Mouse (Mus musculus) E14TG2a.4 (cell line): Measurements from ENCODE around the gene Pcsk5.

Source experiments
- CTCF ChIP-seq: conservative IDR thresholded peaks from 2 replicates; pipeline ENCODE4 v1.5.1; 2014; ENCODE audit warnings: low read length
- NANOG ChIP-seq: IDR thresholded peaks from 2 replicates; pipeline ENCODE4 v1.6.1; 2014; ENCODE audit warnings: borderline replicate concordance, low read length, mixed read lengths
- POU5F1 ChIP-seq: IDR thresholded peaks from 2 replicates; pipeline ENCODE4 v1.6.1; 2014; ENCODE audit warnings: low read length, borderline replicate concordance

DNA sequence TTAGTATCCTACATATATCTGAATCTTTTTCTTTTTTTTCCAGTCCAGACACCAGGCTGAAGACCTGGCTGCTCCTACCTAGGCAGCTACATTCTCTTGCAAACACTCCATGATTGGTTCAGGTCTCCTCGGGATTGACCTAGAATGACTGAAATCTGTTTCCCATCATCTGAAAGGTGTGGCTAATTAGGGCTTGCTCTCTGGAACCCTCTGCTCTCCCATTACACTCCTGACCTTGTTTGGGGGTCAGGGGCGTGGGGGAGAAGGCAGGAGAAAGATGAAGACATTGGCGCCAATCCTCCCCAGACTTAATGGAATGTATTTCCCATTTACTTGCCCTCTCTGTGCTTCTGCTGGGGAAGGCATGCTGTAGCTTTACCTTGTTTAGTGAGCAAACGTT, 366.2 kb downstream of the Pcsk5 start:
- TF ChIP-seq CTCF = no peak
- no peak for TF ChIP-seq NANOG
- TF ChIP-seq POU5F1 = no peak
